ENCODE assay signal across 19 mouse cellular contexts in the genomic region with DNA sequence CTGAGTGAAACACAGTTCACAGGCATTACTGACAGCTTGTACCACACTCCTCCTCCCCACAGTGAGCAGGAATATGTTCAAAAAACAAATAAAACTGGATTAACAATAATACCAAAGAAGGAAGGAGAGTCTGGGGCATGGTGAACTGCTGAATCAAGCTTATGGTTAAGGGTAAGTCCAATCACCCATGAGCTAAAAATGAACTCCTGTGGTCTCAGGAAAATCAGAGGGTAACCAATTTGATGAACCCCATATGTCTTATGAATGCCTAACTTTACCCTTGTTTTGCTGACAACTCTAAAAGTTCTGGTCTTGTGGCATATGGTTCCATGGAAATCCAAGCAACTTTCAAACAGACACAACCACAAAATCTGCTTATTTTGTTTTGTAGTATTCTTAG. TPM values are rescaled to one million over a fixed set of nuclear protein-coding genes. Genes with fewer than 3 reads are reported as not detected.
DNase-seq lines count a peak whose midpoint lies in the region; ATAC-seq lines count a peak whose summit lies in the region.
"Had no signal": no experiment of that assay in that cellular context is flagged by ENCODE, and none has a peak within 500 bp of the region (broad histone marks: within the 10 kb centered on the region; RNA-seq: fewer than 3 reads in every experiment).

No protein-coding gene starts in this region.

- no peaks in the 10 kb centered on the region for H3K9me3 ChIP-seq in embryonic facial prominence, embryonic 13.5 days
- H3K9me3 ChIP-seq in embryonic facial prominence, embryonic 10.5 days = no peaks in the 10 kb centered on the region
- H3K9me3 ChIP-seq in embryonic facial prominence, embryonic 14.5 days (ENCODE audit: control insufficient read depth, low read length) = no peaks in the 10 kb centered on the region
- no peaks in the 10 kb centered on the region for H3K9me3 ChIP-seq in embryonic facial prominence, embryonic 15.5 days (replicated peaks)
- H3K9me3 ChIP-seq: G1E had no signal

- H3K4me2 ChIP-seq in embryonic facial prominence, embryonic 13.5 days = no peak overlapping the region
- no peak overlapping the region for H3K4me2 ChIP-seq in embryonic facial prominence, embryonic 14.5 days (ENCODE audit: low read depth, low read length)
- no peak overlapping the region for H3K4me2 ChIP-seq in embryonic facial prominence, embryonic 15.5 days (replicated peaks)

- peak overlapping the region; percentile 44; the same call in 1 of the 2 replicates for H3K27ac ChIP-seq in embryonic facial prominence, embryonic 13.5 days
- H3K27ac ChIP-seq in embryonic facial prominence, embryonic 10.5 days (replicated peaks) = no peak overlapping the region
- 0 out of 2 replicates have a peak overlapping the region, but pooled peaks have one; percentile 0 for H3K27ac ChIP-seq in embryonic facial prominence, embryonic 14.5 days (replicated peaks; ENCODE audit: low read depth, low read length)
- H3K27ac ChIP-seq in embryonic facial prominence, embryonic 15.5 days (replicated peaks) = 0 out of 2 replicates have a peak overlapping the region, but pooled peaks have one; percentile 2

- DNase-seq in embryonic facial prominence, embryonic 10.5 days (ENCODE audit: low spot score) = no peak
- DNase-seq in embryonic facial prominence, embryonic 14.5 days (ENCODE audit: low spot score) = peak; percentile 56
- DNase-seq in cerebellum, adult 9-10 months = no peak
- no peak for DNase-seq in ovary, postnatal 10 days (ENCODE audit: low spot score)
- DNase-seq: adrenal gland, adult 2 months; adrenal gland, adult 8-10 months; adrenal gland, postnatal 10 days; adrenal gland, postnatal 14 days; adrenal gland, postnatal 25 days; adrenal gland, postnatal 36 days; B cell, adult 2 months; cerebellum, adult 11 months; cerebellum, adult 11-12 months; cerebellum, adult 18-20 months had no signal

- no peak overlapping the region for H3K9ac ChIP-seq in embryonic facial prominence, embryonic 13.5 days
- H3K9ac ChIP-seq in embryonic facial prominence, embryonic 14.5 days (ENCODE audit: low read depth, low read length) = no peak overlapping the region
- H3K9ac ChIP-seq in embryonic facial prominence, embryonic 15.5 days = no peak overlapping the region

- H3K4me1 ChIP-seq in embryonic facial prominence, embryonic 13.5 days = peaks cover 7% of the 10 kb centered on the region; the same call in 1 of the 2 replicates
- H3K4me1 ChIP-seq in embryonic facial prominence, embryonic 10.5 days = no peaks in the 10 kb centered on the region
- no peaks in the 10 kb centered on the region for H3K4me1 ChIP-seq in embryonic facial prominence, embryonic 14.5 days (ENCODE audit: control insufficient read depth, insufficient read depth, low read length)
- no peaks in the 10 kb centered on the region for H3K4me1 ChIP-seq in embryonic facial prominence, embryonic 15.5 days

- H3K27me3 ChIP-seq in embryonic facial prominence, embryonic 13.5 days = no peaks in the 10 kb centered on the region
- no peaks in the 10 kb centered on the region for H3K27me3 ChIP-seq in embryonic facial prominence, embryonic 10.5 days (replicated peaks; ENCODE audit: low read depth, poor library complexity, severe bottlenecking)
- H3K27me3 ChIP-seq in embryonic facial prominence, embryonic 14.5 days (replicated peaks; ENCODE audit: control insufficient read depth, insufficient read depth, low read length) = no peaks in the 10 kb centered on the region
- no peaks in the 10 kb centered on the region for H3K27me3 ChIP-seq in embryonic facial prominence, embryonic 15.5 days
- H3K27me3 ChIP-seq: CH12.LX had no signal

- H3K36me3 ChIP-seq in embryonic facial prominence, embryonic 13.5 days = no peaks in the 10 kb centered on the region
- H3K36me3 ChIP-seq in embryonic facial prominence, embryonic 10.5 days (replicated peaks) = no peaks in the 10 kb centered on the region
- no peaks in the 10 kb centered on the region for H3K36me3 ChIP-seq in embryonic facial prominence, embryonic 14.5 days (ENCODE audit: control insufficient read depth, insufficient read depth, low read length)
- H3K36me3 ChIP-seq in embryonic facial prominence, embryonic 15.5 days = no peaks in the 10 kb centered on the region
- H3K36me3 ChIP-seq: G1E had no signal

- H3K4me3 ChIP-seq in embryonic facial prominence, embryonic 13.5 days = no peak overlapping the region
- no peak overlapping the region for H3K4me3 ChIP-seq in embryonic facial prominence, embryonic 10.5 days
- H3K4me3 ChIP-seq in embryonic facial prominence, embryonic 14.5 days (ENCODE audit: low read depth, low read length) = no peak overlapping the region
- no peak overlapping the region for H3K4me3 ChIP-seq in embryonic facial prominence, embryonic 15.5 days (replicated peaks)

- ATAC-seq in embryonic facial prominence, embryonic 13.5 days (ENCODE audit: insufficient number of reproducible peaks, insufficient read depth, low FRiP score, low TSS enrichment, low read depth) = no peak
- peak; percentile 33; the same call in 1 of the 2 replicates for ATAC-seq in embryonic facial prominence, embryonic 14.5 days (ENCODE audit: low read depth)
- ATAC-seq in embryonic facial prominence, embryonic 15.5 days (ENCODE audit: insufficient number of reproducible peaks, low FRiP score, low TSS enrichment, low read depth) = peak; percentile 69; the same call in 1 of the 2 replicates
- ATAC-seq: Patski had no signal

RNA-seq across cellular contexts. Expression of a gene that starts 37.9 kb away (rescaled TPM):
- polyA plus RNA-seq in embryonic facial prominence, embryonic 13.5 days (2015; fragmentation: Nextera tagmentation; extraction: Ambion mirVana) = 0.77 and 1.1 TPM in 2 replicates
- polyA plus RNA-seq in embryonic facial prominence, embryonic 10.5 days (2016; fragmentation: Nextera tagmentation; extraction: Ambion mirVana) = 0.16 and 0.32 TPM in 2 replicates
- polyA plus RNA-seq in embryonic facial prominence, embryonic 14.5 days (2014; fragmentation: Nextera tagmentation; extraction: Ambion mirVana) = 0.49 and 0.80 TPM in 2 replicates
- polyA plus RNA-seq in embryonic facial prominence, embryonic 15.5 days (2015; fragmentation: Nextera tagmentation; extraction: Ambion mirVana) = 0.64 and 0.83 TPM in 2 replicates
- polyA plus RNA-seq: G1E, Patski had no signal
